Mouse (Mus musculus): ENCODE measurements around the gene Depdc1a. TPM values are rescaled to one million over a fixed set of nuclear protein-coding genes. Genes with fewer than 3 reads are reported as not detected.
"Not testable (repeated sequence)": the region's sequence is repeated elsewhere in the genome, so short reads cannot be mapped to it uniquely, and the experiment has no call there.

Depdc1a gene
- polyA plus RNA-seq (2014; fragmentation: Nextera tagmentation; extraction: Ambion mirVana) = 27.1 and 30.6 TPM in 2 replicates

GRCm38 (mm10) chr3:159495243-159495801 is at the start of gene Depdc1a:
TSS of gene Depdc1a (plus strand) at chr3:159495433.
- Histone ChIP-seq H3K4me2 (ENCODE audit: low read length) (peak within 1 kb of the TSS; percentile 80), H3K9me3 (ENCODE audit: control insufficient read depth, low read length) (no peaks in the 10 kb centered on the region), H3K9ac (ENCODE audit: low read length) (peak within 1 kb of the TSS; percentile 82), H3K27ac (replicated peaks in 1 of 2; ENCODE audit: control insufficient read depth in 1 of 2, insufficient read depth in 1 of 2, low read depth in 2 of 2, low read length in 2 of 2) (peak within 1 kb of the TSS; percentile 59 to 64), H3K36me3 (ENCODE audit: control insufficient read depth, insufficient read depth, low read length) (peaks cover 11% of the 10 kb centered on the region), H3K4me1 (ENCODE audit: control insufficient read depth in 2 of 2, insufficient read depth in 2 of 2, low read length in 2 of 2) (0 out of 4 replicates have a peak, but pooled peaks cover 0 to 3% of the 10 kb centered on the region in 2 experiments), H3K4me3 (ENCODE audit: control insufficient read depth in 1 of 2, insufficient read depth in 1 of 2, low read depth in 1 of 2, low read length in 2 of 2) (peak within 1 kb of the TSS; percentile 55 to 83), H3K27me3 (ENCODE audit: control insufficient read depth, insufficient read depth, low read length) (no peaks in the 10 kb centered on the region)
- 1% methylated on average over 28 of the region's 28 CpGs for WGBS
- peak; percentile 100 for ATAC-seq (ENCODE audit: insufficient number of reproducible peaks, insufficient read depth, low FRiP score, low read depth)

GRCm38 (mm10) chr3:159470059-159470458 is 25.2 kb upstream of the Depdc1a start:
- Histone ChIP-seq H3K36me3 (ENCODE audit: control insufficient read depth, insufficient read depth, low read length) (no peaks in the 10 kb centered on the region), H3K4me1 (ENCODE audit: control insufficient read depth in 2 of 2, insufficient read depth in 2 of 2, low read length in 2 of 2) (no peaks in the 10 kb centered on the region), H3K9ac (ENCODE audit: low read length) (no peak overlapping the region), H3K4me3 (ENCODE audit: control insufficient read depth in 1 of 2, insufficient read depth in 1 of 2, low read depth in 1 of 2, low read length in 2 of 2) (no peak overlapping the region), H3K27ac (replicated peaks in 1 of 2; ENCODE audit: control insufficient read depth in 1 of 2, insufficient read depth in 1 of 2, low read depth in 2 of 2, low read length in 2 of 2) (no peak overlapping the region), H3K27me3 (ENCODE audit: control insufficient read depth, insufficient read depth, low read length) (no peaks in the 10 kb centered on the region), H3K4me2 (ENCODE audit: low read length) (no peak overlapping the region), H3K9me3 (ENCODE audit: control insufficient read depth, low read length) (no peaks in the 10 kb centered on the region)
- no peak for ATAC-seq (ENCODE audit: insufficient number of reproducible peaks, insufficient read depth, low FRiP score, low read depth)
- 63% methylated on average over 1 of the region's 1 CpGs for WGBS

DNA sequence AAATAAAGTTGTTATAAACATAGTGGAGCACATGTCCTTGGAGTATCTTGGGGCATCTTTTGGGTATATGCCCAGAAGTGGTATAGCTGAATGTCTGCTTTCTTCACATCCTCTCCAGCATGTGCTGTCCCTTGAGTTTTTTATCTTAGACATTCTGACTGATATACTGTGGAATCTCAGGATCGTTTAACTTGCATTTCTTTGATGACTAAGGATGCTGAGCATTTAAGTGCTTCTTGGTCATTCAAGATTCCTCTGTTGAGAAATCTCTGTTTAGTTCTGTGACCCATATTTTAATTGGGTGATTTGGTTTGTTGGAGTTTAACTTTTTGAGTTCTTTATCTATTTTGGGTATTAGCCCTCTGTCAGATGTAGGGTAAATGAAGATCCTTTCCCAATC is 19.8 kb upstream of the Depdc1a start:
- Histone ChIP-seq H3K9ac (ENCODE audit: low read length) (no peak overlapping the region), H3K9me3 (ENCODE audit: control insufficient read depth, low read length) (no peaks in the 10 kb centered on the region), H3K4me2 (ENCODE audit: low read length) (no peak overlapping the region), H3K27ac (replicated peaks in 1 of 2; ENCODE audit: control insufficient read depth in 1 of 2, insufficient read depth in 1 of 2, low read depth in 2 of 2, low read length in 2 of 2) (no peak overlapping the region), H3K27me3 (ENCODE audit: control insufficient read depth, insufficient read depth, low read length) (no peaks in the 10 kb centered on the region), H3K4me1 (ENCODE audit: control insufficient read depth in 2 of 2, insufficient read depth in 2 of 2, low read length in 2 of 2) (no peaks in the 10 kb centered on the region), H3K36me3 (ENCODE audit: control insufficient read depth, insufficient read depth, low read length) (no peaks in the 10 kb centered on the region), H3K4me3 (ENCODE audit: control insufficient read depth in 1 of 2, insufficient read depth in 1 of 2, low read depth in 1 of 2, low read length in 2 of 2) (no peak overlapping the region)
- WGBS = 45% methylated on average over 1 of the region's 1 CpGs
- ATAC-seq (ENCODE audit: insufficient number of reproducible peaks, insufficient read depth, low FRiP score, low read depth) = no peak

DNA sequence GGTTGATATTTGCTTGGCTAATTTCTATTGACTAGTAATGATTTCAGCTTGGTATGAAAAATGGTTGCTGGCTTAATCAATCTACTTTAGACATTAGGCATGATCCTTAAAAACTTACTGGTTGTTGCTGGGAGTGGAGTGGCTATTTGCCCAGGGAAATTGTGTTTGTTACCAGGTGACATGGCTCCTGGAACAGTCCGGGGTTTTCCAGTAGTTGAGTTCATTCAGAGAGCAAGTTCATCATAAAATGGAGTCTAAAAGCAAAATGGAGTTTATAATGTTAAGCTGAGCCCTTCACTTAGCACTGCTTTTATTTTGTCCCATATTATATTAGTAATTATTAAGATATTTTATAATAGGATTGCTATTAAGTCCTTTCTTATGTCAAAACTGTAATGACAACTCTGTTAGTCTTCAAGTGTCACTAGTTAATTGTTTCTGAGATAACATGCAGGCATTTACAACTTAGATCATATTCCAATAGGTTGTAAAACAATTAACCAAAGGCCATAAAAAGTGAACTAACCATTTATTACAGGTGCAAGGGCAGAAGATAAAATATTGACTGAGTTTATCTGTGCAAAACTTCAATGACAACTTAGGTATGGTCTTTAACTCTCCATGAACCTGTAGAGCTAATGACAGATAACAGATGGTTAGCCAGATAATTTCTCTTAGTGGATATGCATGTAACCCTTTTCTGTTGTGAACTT is 17.8 kb upstream of the Depdc1a start:
- Histone ChIP-seq H3K4me2 (ENCODE audit: low read length) (no peak overlapping the region), H3K9me3 (ENCODE audit: control insufficient read depth, low read length) (no peaks in the 10 kb centered on the region), H3K4me1 (ENCODE audit: control insufficient read depth in 2 of 2, insufficient read depth in 2 of 2, low read length in 2 of 2) (no peaks in the 10 kb centered on the region), H3K36me3 (ENCODE audit: control insufficient read depth, insufficient read depth, low read length) (no peaks in the 10 kb centered on the region), H3K27me3 (ENCODE audit: control insufficient read depth, insufficient read depth, low read length) (no peaks in the 10 kb centered on the region), H3K9ac (ENCODE audit: low read length) (no peak overlapping the region), H3K27ac (replicated peaks in 1 of 2; ENCODE audit: control insufficient read depth in 1 of 2, insufficient read depth in 1 of 2, low read depth in 2 of 2, low read length in 2 of 2) (no peak overlapping the region), H3K4me3 (ENCODE audit: control insufficient read depth in 1 of 2, insufficient read depth in 1 of 2, low read depth in 1 of 2, low read length in 2 of 2) (no peak overlapping the region)
- no peak for ATAC-seq (ENCODE audit: insufficient number of reproducible peaks, insufficient read depth, low FRiP score, low read depth)
- WGBS = 78% methylated on average over 1 of the region's 1 CpGs

DNA sequence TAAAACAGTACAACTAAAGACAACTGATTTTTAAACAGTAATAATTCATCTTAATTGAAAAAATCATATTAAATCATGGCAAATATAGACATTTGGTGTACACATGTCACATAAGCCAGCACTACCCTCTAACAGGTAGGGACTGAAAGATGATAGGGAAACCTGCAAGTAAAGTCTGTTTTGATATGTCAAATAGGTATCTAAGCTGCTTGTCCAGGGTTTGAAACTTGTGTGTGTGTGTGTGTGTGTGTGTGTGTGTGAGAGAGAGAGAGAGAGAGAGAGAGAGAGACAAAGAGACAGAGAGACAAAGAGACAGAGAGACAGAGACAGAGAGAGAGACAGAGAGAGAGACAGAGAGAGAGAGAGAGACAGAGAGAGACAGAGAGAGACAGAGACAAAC is 524 bp upstream of the Depdc1a start:
- not testable (repeated sequence) for H3K27me3 ChIP-seq (ENCODE audit: control insufficient read depth, insufficient read depth, low read length); H3K9me3 ChIP-seq (ENCODE audit: control insufficient read depth, low read length); ATAC-seq (ENCODE audit: insufficient number of reproducible peaks, insufficient read depth, low FRiP score, low read depth); H3K36me3 ChIP-seq (ENCODE audit: control insufficient read depth, insufficient read depth, low read length); H3K4me1 ChIP-seq (ENCODE audit: control insufficient read depth in 2 of 2, insufficient read depth in 2 of 2, low read length in 2 of 2)
- Histone ChIP-seq H3K4me3 (ENCODE audit: control insufficient read depth in 1 of 2, insufficient read depth in 1 of 2, low read depth in 1 of 2, low read length in 2 of 2) (peak overlapping the region; percentile 55 to 83), H3K9ac (ENCODE audit: low read length) (peak overlapping the region; percentile 82), H3K4me2 (ENCODE audit: low read length) (peak overlapping the region; percentile 80), H3K27ac (replicated peaks in 1 of 2; ENCODE audit: control insufficient read depth in 1 of 2, insufficient read depth in 1 of 2, low read depth in 2 of 2, low read length in 2 of 2) (0 out of 4 replicates have a peak overlapping the region, but pooled peaks of 1 of the 2 experiments have one; percentile 59)

GRCm38 (mm10) chr3:159508899-159509298 is 13.7 kb downstream of the Depdc1a start:
- Histone ChIP-seq H3K9me3 (ENCODE audit: control insufficient read depth, low read length) (no peaks in the 10 kb centered on the region), H3K4me1 (ENCODE audit: control insufficient read depth in 2 of 2, insufficient read depth in 2 of 2, low read length in 2 of 2) (no peaks in the 10 kb centered on the region), H3K27ac (replicated peaks in 1 of 2; ENCODE audit: control insufficient read depth in 1 of 2, insufficient read depth in 1 of 2, low read depth in 2 of 2, low read length in 2 of 2) (no peak overlapping the region), H3K4me3 (ENCODE audit: control insufficient read depth in 1 of 2, insufficient read depth in 1 of 2, low read depth in 1 of 2, low read length in 2 of 2) (no peak overlapping the region), H3K9ac (ENCODE audit: low read length) (no peak overlapping the region), H3K27me3 (ENCODE audit: control insufficient read depth, insufficient read depth, low read length) (no peaks in the 10 kb centered on the region), H3K36me3 (ENCODE audit: control insufficient read depth, insufficient read depth, low read length) (no peaks in the 10 kb centered on the region), H3K4me2 (ENCODE audit: low read length) (no peak overlapping the region)
- ATAC-seq (ENCODE audit: insufficient number of reproducible peaks, insufficient read depth, low FRiP score, low read depth) = no peak

DNA sequence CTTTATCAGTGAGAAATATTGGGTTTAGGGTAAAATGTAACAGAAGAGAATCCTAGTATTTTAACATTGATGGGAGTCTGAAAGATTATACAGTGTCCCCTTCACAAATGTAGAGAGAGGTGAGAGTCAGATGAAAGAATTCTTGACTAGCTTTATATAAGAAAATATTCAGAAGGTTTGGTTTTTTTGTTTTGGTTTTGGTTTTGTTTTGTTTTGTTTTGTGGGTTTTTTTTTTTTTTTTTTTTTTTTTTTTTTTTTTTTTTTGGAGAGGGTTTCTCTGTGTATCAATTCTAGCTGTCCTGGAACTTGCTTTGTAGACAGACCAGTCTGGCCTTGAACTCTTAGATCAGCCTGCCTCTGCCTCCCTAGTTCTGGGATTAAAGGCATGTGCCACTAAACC is 33.3 kb downstream of the Depdc1a start:
- Histone ChIP-seq H3K4me2 (ENCODE audit: low read length) (no peak overlapping the region), H3K9me3 (ENCODE audit: control insufficient read depth, low read length) (no peaks in the 10 kb centered on the region), H3K4me1 (ENCODE audit: control insufficient read depth in 2 of 2, insufficient read depth in 2 of 2, low read length in 2 of 2) (no peaks in the 10 kb centered on the region), H3K4me3 (ENCODE audit: control insufficient read depth in 1 of 2, insufficient read depth in 1 of 2, low read depth in 1 of 2, low read length in 2 of 2) (no peak overlapping the region), H3K27ac (replicated peaks in 1 of 2; ENCODE audit: control insufficient read depth in 1 of 2, insufficient read depth in 1 of 2, low read depth in 2 of 2, low read length in 2 of 2) (no peak overlapping the region), H3K9ac (ENCODE audit: low read length) (no peak overlapping the region), H3K36me3 (ENCODE audit: control insufficient read depth, insufficient read depth, low read length) (peaks cover 17% of the 10 kb centered on the region), H3K27me3 (ENCODE audit: control insufficient read depth, insufficient read depth, low read length) (no peaks in the 10 kb centered on the region)
- no peak for ATAC-seq (ENCODE audit: insufficient number of reproducible peaks, insufficient read depth, low FRiP score, low read depth)

DNA sequence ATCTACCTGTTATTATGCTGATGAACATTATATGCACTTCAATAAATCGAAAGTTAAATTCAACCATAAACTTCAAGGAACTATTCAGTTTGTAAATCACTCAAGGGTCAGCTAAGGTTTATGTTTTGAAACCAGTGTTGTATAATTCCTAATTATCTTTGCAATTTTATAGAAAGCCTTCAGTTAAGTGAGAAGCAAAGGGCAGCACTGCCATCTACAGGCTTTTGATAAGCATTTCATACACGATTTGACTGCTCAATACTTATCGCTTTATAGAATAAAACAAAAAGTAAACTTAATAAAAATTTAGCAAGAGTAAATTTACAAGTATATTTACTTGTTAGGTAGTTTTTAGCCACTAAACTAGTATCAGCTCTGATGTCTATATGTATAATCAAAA is 53.1 kb downstream of the Depdc1a start:
- no peaks in the 10 kb centered on the region for H3K4me1 ChIP-seq (ENCODE audit: control insufficient read depth in 2 of 2, insufficient read depth in 2 of 2, low read length in 2 of 2)
- no peak overlapping the region for H3K4me3 ChIP-seq (ENCODE audit: control insufficient read depth in 1 of 2, insufficient read depth in 1 of 2, low read depth in 1 of 2, low read length in 2 of 2)
- no peaks in the 10 kb centered on the region for H3K9me3 ChIP-seq (ENCODE audit: control insufficient read depth, low read length)
- no peak overlapping the region for H3K9ac ChIP-seq (ENCODE audit: low read length)
- H3K4me2 ChIP-seq (ENCODE audit: low read length) = no peak overlapping the region
- no peak for ATAC-seq (ENCODE audit: insufficient number of reproducible peaks, insufficient read depth, low FRiP score, low read depth)
- H3K27me3 ChIP-seq (ENCODE audit: control insufficient read depth, insufficient read depth, low read length) = no peaks in the 10 kb centered on the region
- 68% methylated on average over 3 of the region's 3 CpGs for WGBS
- no peak overlapping the region for H3K27ac ChIP-seq (replicated peaks in 1 of 2; ENCODE audit: control insufficient read depth in 1 of 2, insufficient read depth in 1 of 2, low read depth in 2 of 2, low read length in 2 of 2)
- no peaks in the 10 kb centered on the region for H3K36me3 ChIP-seq (ENCODE audit: control insufficient read depth, insufficient read depth, low read length)
